8 mouse cellular contexts compared by ENCODE assay signal in genomic region chr13:58588655-58589516, GRCm38 (mm10). TPM values are rescaled to one million over a fixed set of nuclear protein-coding genes. Genes with fewer than 3 reads are reported as not detected.
DNase-seq lines count a peak whose midpoint lies in the region; ATAC-seq lines count a peak whose summit lies in the region.

No protein-coding gene starts in this region.

- DNase-seq in kidney, adult 9 months: peak; percentile 4
- no peak for DNase-seq in kidney, adult 18-20 months
- DNase-seq in layer of hippocampus, adult 9-10 months (ENCODE audit: low spot score): peak; percentile 4
- DNase-seq in midbrain, embryonic 11.5 days (ENCODE audit: low spot score, missing footprints): no peak
- no peak for DNase-seq in cerebellum, adult 8-10 months
- DNase-seq in cerebellum, postnatal 25 days: no peak
- no peak for DNase-seq in thymus, postnatal 10 days (ENCODE audit: low spot score in 2 of 2)

- no peaks in the 10 kb centered on the region for H3K36me3 ChIP-seq in embryonic facial prominence, embryonic 12.5 days
- no peaks in the 10 kb centered on the region for H3K36me3 ChIP-seq in midbrain, embryonic 11.5 days (ENCODE audit: control insufficient read depth, insufficient read depth, low read length)

- no peak overlapping the region for H3K4me3 ChIP-seq in embryonic facial prominence, embryonic 12.5 days
- no peak overlapping the region for H3K4me3 ChIP-seq in midbrain, embryonic 11.5 days (ENCODE audit: low read depth, low read length)

- no peak for ATAC-seq in embryonic facial prominence, embryonic 12.5 days (ENCODE audit: insufficient number of reproducible peaks, insufficient read depth, low FRiP score, low TSS enrichment)
- no peak for ATAC-seq in midbrain, embryonic 11.5 days (ENCODE audit: low FRiP score)

- no peaks in the 10 kb centered on the region for H3K9me3 ChIP-seq in embryonic facial prominence, embryonic 12.5 days
- H3K9me3 ChIP-seq in midbrain, embryonic 11.5 days (ENCODE audit: control insufficient read depth, low read length): no peaks in the 10 kb centered on the region

- H3K9ac ChIP-seq in embryonic facial prominence, embryonic 12.5 days: no peak overlapping the region
- no peak overlapping the region for H3K9ac ChIP-seq in midbrain, embryonic 11.5 days (ENCODE audit: low read length)

- no peak overlapping the region for H3K27ac ChIP-seq in embryonic facial prominence, embryonic 12.5 days
- H3K27ac ChIP-seq in midbrain, embryonic 11.5 days (ENCODE audit: low read depth, low read length): no peak overlapping the region

- 53% methylated on average over 15 of the region's 15 CpGs for WGBS in embryonic facial prominence, embryonic 12.5 days
- WGBS in midbrain, embryonic 11.5 days: 60% methylated on average over 15 of the region's 15 CpGs

- H3K27me3 ChIP-seq in embryonic facial prominence, embryonic 12.5 days: no peaks in the 10 kb centered on the region
- H3K27me3 ChIP-seq in midbrain, embryonic 11.5 days (ENCODE audit: control insufficient read depth, insufficient read depth, low read length): no peaks in the 10 kb centered on the region

- H3K4me2 ChIP-seq in embryonic facial prominence, embryonic 12.5 days (replicated peaks): peak overlapping the region; percentile 38
- H3K4me2 ChIP-seq in midbrain, embryonic 11.5 days: peak overlapping the region; percentile 14; the same call in 1 of the 2 replicates

- no peaks in the 10 kb centered on the region for H3K4me1 ChIP-seq in embryonic facial prominence, embryonic 12.5 days
- no peaks in the 10 kb centered on the region for H3K4me1 ChIP-seq in midbrain, embryonic 11.5 days (ENCODE audit: control insufficient read depth, insufficient read depth, low read length)

RNA-seq across cellular contexts. Expression of gene Slc28a3, which starts 21.8 kb away (rescaled TPM):
- 0.05 and 0.11 TPM in 2 replicates for polyA plus RNA-seq in embryonic facial prominence, embryonic 12.5 days (2016; fragmentation: Nextera tagmentation; extraction: Ambion mirVana)
- polyA plus RNA-seq in midbrain, embryonic 11.5 days (2014; fragmentation: Nextera tagmentation; extraction: Ambion mirVana): not detected in 2 replicates

Comparison
In these comparisons a context has a peak if more than half of its experiments do, and no peak if none do; other contexts are left out.
1. DNase-seq: peak in kidney, adult 9 months (single experiment) and layer of hippocampus, adult 9-10 months (single experiment); none in kidney, adult 18-20 months (single experiment), midbrain, embryonic 11.5 days (single experiment), cerebellum, adult 8-10 months (single experiment), cerebellum, postnatal 25 days (0 of 2) and thymus, postnatal 10 days (0 of 2).